Mouse (Mus musculus): ENCODE data around the gene Mslnl.

Gene Mslnl

GRCm38 (mm10) chr17:25785281-25785745 lies 49.5 kb downstream of the Mslnl start, which contains the start of gene Haghl:
Haghl (minus strand) TSS chr17:25785673.
- DNase-seq (ENCODE audit: low read depth, low spot score) = peak; percentile 93

- no peak for DNase-seq (ENCODE audit: low read depth, low spot score)
These were observed 50.4 kb downstream of the Mslnl start, which contains the start of gene Ccdc78 for GRCm38 (mm10) chr17:25786280-25786679. Ccdc78 (plus strand) TSS chr17:25786580.

- no peak for DNase-seq (ENCODE audit: low read depth, low spot score)
These were observed 51.1 kb downstream of the Mslnl start for GRCm38 (mm10) chr17:25786781-25787504.

- no peak for DNase-seq (ENCODE audit: low read depth, low spot score)
These were observed 55.5 kb downstream of the Mslnl start for GRCm38 (mm10) chr17:25791320-25791842.

GRCm38 (mm10) chr17:25791843-25792527 lies 56.1 kb downstream of the Mslnl start:
- peak; percentile 83 for DNase-seq (ENCODE audit: low read depth, low spot score)

- DNase-seq (ENCODE audit: low read depth, low spot score) = no peak
These were observed 56.8 kb downstream of the Mslnl start, which contains the start of gene Fam173a for GRCm38 (mm10) chr17:25792615-25793014. Fam173a (minus strand) TSS chr17:25792901.

- DNase-seq (ENCODE audit: low read depth, low spot score) = no peak
These were observed 58.4 kb downstream of the Mslnl start for GRCm38 (mm10) chr17:25794197-25794596.

GRCm38 (mm10) chr17:25794998-25795397 lies 59.2 kb downstream of the Mslnl start:
- no peak for DNase-seq (ENCODE audit: low read depth, low spot score)

- peak; percentile 58 for DNase-seq (ENCODE audit: low read depth, low spot score)
These were observed 59.8 kb downstream of the Mslnl start, which contains the start of gene AC134908.4 for GRCm38 (mm10) chr17:25795609-25796092. AC134908.4 (minus strand) TSS chr17:25795659.

GRCm38 (mm10) chr17:25796211-25796771 lies 60.4 kb downstream of the Mslnl start:
- no peak for DNase-seq (ENCODE audit: low read depth, low spot score)

- DNase-seq (ENCODE audit: low read depth, low spot score) = no peak
These were observed 61.1 kb downstream of the Mslnl start, which contains the start of gene Metrn for GRCm38 (mm10) chr17:25796951-25797369. Metrn (minus strand) TSS chr17:25797136.
